Mouse (Mus musculus): ENCODE data around the gene Dact1. TPM values are rescaled to one million over a fixed set of nuclear protein-coding genes. Genes with fewer than 3 reads are reported as not detected.

Dact1 gene
- total RNA-seq, 2 experiments from 2014 or later = 9.6 to 12.3 TPM

DNA sequence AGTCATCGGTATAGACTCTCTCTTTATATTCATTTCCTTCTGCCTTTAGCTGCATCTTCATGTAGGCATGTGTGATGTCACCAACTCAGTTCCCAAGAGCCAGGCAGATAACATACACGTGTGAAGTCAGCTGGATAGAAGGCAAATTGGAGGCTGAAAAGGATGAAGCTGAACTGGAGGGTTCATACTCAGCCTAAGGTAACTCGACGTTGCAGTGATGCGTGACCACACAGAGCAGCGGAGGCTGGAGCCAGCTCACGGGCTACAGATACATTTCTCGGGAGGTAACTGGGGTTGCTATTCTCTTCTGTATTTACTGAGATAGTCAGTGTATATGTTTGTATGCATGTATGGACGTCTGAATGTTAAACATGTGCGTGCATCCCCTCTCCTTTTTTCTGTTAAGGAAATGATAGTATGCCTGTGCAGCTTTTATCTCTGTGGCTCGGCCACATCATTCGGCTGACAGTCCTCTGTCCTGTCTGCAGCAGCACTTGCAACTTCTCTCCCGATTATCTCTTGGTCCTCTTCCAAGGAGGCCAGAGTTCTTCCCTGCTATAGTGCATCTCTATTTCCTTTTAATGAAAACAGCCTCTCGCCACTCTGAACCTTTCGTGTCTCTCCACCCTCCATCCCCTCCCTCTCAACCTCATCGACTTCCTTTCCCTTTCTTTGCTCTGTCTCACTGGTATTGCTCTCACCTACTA is 29.6 kb downstream of the Dact1 start:
- TF ChIP-seq CTCF (IDR thresholded peaks at IDR 0.05) = no peak
- DNase-seq (ENCODE audit: extremely low spot score in 1 of 2, low spot score in 2 of 2) = no peak
- H3K27ac ChIP-seq = no peak overlapping the region
- no peak overlapping the region for H3K4me3 ChIP-seq
- intact Hi-C loops (cut with DNase I) = no loop called here

DNA sequence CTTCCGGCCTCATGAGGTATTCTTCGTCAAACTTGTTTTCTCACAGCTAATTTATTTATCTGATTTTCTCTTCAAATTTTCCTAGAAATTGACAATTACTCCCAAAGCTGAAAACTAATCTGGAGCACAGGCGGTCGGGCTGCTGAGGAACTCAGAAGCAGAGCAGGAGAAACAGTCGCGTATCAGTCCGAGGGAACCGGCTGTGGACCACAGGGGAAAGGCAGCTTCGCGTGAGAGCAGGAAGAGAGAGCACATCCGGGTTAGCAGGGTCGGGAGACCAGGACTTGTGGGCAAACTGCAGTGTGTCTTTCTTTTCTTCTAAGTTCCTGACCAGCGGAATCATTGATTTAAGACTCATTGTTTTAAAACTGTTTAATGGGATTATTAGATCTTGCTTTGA is 32.7 kb downstream of the Dact1 start:
- no peak for DNase-seq (ENCODE audit: extremely low spot score in 1 of 2, low spot score in 2 of 2)
- H3K27ac ChIP-seq = no peak overlapping the region
- intact Hi-C loops (cut with DNase I) = no loop called here
- peak overlapping the region; percentile 23; the same call in 1 of the 2 replicates for H3K4me3 ChIP-seq
- no peak for TF ChIP-seq CTCF (IDR thresholded peaks at IDR 0.05)

GRCm38 (mm10) chr12:71345471-71345870 is 35.8 kb downstream of the Dact1 start:
- DNase-seq (ENCODE audit: extremely low spot score in 1 of 2, low spot score in 2 of 2) = no peak
- Histone ChIP-seq H3K4me3 (no peak overlapping the region), H3K27ac (no peak overlapping the region)
- TF ChIP-seq CTCF (IDR thresholded peaks at IDR 0.05) = no peak
- intact Hi-C loops (cut with DNase I) = no loop called here

- H3K27ac ChIP-seq = no peak overlapping the region
- no peak for DNase-seq (ENCODE audit: extremely low spot score in 1 of 2, low spot score in 2 of 2)
- intact Hi-C loops (cut with DNase I) = no loop called here
- no peak overlapping the region for H3K4me3 ChIP-seq
- TF ChIP-seq CTCF (IDR thresholded peaks at IDR 0.05) = no peak
Observed at GRCm38 (mm10) chr12:71346071-71346470, 36.4 kb downstream of the Dact1 start.

DNA sequence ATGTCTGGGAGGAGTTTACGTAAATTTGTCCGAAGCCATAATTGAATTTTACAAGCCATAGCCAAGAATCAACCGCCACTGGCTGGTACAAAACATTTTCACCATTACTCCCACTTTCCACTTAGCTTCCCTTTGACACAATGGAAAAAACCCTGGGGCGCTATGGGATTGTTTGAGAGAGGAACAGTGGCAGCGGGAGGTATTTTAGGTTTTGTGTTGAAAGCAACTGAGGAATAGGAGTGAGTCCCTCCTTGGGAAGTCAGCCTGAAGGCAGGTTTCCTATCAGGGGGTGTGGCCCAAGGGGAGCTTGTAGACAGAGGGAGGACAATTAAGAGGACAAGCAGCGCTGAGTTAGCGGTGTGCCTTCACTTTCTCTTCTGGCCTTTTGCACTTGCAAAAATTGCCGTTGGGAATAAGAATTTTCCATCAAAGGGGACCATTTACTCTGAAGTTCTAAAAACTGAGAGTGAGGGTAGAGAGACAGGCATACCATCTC is 38.8 kb downstream of the Dact1 start:
- no peak overlapping the region for H3K27ac ChIP-seq
- intact Hi-C loops (cut with DNase I) = no loop called here
- DNase-seq (ENCODE audit: extremely low spot score in 1 of 2, low spot score in 2 of 2) = no peak
- no peak for TF ChIP-seq CTCF (IDR thresholded peaks at IDR 0.05)
- H3K4me3 ChIP-seq = no peak overlapping the region

DNA sequence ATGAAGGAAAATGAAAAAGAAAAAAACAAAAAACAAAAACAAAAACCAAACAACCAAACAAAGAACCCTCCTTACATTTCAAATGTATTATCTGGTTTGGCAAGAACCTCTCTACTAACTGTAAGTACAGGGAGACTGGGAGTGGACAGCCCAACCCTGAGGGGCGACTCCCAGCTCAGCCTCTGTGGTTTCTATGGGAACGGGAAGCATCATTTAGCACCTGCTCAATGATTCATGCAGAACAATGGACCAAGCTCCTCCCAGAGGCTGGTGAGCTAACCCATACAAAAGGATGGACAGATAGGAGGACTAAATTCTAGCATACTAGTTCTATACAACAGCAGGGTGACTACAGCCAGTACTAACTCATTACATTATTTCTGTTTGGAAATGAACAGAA is 40.4 kb downstream of the Dact1 start:
- no peak overlapping the region for H3K4me3 ChIP-seq
- TF ChIP-seq CTCF (IDR thresholded peaks at IDR 0.05) = no peak
- intact Hi-C loops (cut with DNase I) = no loop called here
- no peak for DNase-seq (ENCODE audit: extremely low spot score in 1 of 2, low spot score in 2 of 2)
- H3K27ac ChIP-seq = no peak overlapping the region

- Histone ChIP-seq H3K27ac (no peak overlapping the region), H3K4me3 (no peak overlapping the region)
- intact Hi-C loops (cut with DNase I) = no loop called here
- DNase-seq (ENCODE audit: extremely low spot score in 1 of 2, low spot score in 2 of 2) = no peak
- no peak for TF ChIP-seq CTCF (IDR thresholded peaks at IDR 0.05)
Observed at GRCm38 (mm10) chr12:71354656-71355055, 45.0 kb downstream of the Dact1 start.

DNA sequence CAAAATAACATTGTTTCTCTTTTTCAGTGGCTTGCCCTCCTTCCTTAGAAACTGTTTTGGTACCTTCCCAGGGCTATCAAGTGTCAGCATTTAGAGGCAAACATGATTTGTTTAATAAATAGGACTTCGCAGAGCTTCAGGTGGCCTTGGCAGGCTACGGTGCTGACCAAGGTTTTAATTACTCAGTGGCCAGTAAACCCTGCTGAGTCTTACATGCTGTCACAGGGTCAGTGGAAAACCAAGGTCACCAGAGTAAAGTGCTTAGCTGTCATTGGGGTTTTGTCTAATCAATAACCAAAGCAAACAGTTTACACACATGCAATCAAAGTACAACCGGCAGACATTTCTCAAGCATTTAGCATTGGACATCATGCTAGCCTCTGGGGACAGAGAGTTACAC is 45.4 kb downstream of the Dact1 start:
- H3K4me3 ChIP-seq = no peak overlapping the region
- intact Hi-C loops (cut with DNase I) = no loop called here
- no peak for TF ChIP-seq CTCF (IDR thresholded peaks at IDR 0.05)
- DNase-seq (ENCODE audit: extremely low spot score in 1 of 2, low spot score in 2 of 2) = no peak
- H3K27ac ChIP-seq = no peak overlapping the region

GRCm38 (mm10) chr12:71361616-71362015 is 51.9 kb downstream of the Dact1 start:
- Histone ChIP-seq H3K27ac (no peak overlapping the region), H3K4me3 (no peak overlapping the region)
- no peak for TF ChIP-seq CTCF (IDR thresholded peaks at IDR 0.05)
- no peak for DNase-seq (ENCODE audit: extremely low spot score in 1 of 2, low spot score in 2 of 2)
- intact Hi-C loops (cut with DNase I) = no loop called here

GRCm38 (mm10) chr12:71362425-71362824 is 52.7 kb downstream of the Dact1 start:
- Histone ChIP-seq H3K27ac (no peak overlapping the region), H3K4me3 (no peak overlapping the region)
- DNase-seq (ENCODE audit: extremely low spot score in 1 of 2, low spot score in 2 of 2) = no peak
- intact Hi-C loops (cut with DNase I) = no loop called here
- no peak for TF ChIP-seq CTCF (IDR thresholded peaks at IDR 0.05)

DNA sequence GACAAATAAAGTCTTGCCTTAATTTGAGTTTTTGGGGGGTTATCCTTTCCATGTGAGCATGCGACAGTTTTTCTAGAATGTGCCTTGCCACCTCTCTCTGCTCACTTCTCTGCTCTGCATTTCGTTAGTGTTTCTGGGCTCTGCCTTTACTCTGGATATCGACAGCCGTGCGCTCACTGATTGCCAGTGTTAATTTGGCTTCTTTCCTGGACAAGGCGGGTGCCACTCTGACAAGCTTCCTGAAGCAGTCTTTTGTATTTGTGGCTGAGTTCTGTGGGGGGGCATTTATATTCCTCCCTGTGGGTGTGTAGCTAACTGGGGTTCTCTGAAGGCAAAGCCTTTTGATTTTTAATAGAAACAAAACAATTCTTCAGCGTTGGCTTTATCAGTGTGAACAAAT is 54.4 kb downstream of the Dact1 start:
- intact Hi-C loops (cut with DNase I) = no loop called here
- no peak for TF ChIP-seq CTCF (IDR thresholded peaks at IDR 0.05)
- H3K4me3 ChIP-seq = no peak overlapping the region
- no peak overlapping the region for H3K27ac ChIP-seq
- no peak for DNase-seq (ENCODE audit: extremely low spot score in 1 of 2, low spot score in 2 of 2)

DNA sequence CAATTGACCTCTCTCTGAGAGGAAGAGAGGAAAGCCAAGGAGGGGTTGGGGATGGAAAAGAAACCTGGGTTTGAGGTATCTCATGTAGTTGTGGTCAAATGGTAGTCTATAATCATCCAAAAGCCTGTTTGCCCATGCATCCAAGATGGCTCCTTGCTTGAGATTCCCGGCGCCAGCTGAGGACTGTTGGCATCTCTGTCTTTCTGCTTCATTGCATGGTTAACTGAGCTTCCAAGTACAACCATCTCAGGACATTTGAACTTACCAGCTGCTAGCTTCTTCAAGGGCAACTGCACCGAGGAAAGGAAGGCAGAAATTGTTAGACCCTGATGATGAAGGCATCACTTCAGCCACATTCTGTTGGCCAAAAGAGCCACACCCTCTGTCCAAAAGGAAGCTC is 54.8 kb downstream of the Dact1 start:
- Histone ChIP-seq H3K4me3 (no peak overlapping the region), H3K27ac (no peak overlapping the region)
- intact Hi-C loops (cut with DNase I) = no loop called here
- no peak for DNase-seq (ENCODE audit: extremely low spot score in 1 of 2, low spot score in 2 of 2)
- TF ChIP-seq CTCF (IDR thresholded peaks at IDR 0.05) = no peak

DNA sequence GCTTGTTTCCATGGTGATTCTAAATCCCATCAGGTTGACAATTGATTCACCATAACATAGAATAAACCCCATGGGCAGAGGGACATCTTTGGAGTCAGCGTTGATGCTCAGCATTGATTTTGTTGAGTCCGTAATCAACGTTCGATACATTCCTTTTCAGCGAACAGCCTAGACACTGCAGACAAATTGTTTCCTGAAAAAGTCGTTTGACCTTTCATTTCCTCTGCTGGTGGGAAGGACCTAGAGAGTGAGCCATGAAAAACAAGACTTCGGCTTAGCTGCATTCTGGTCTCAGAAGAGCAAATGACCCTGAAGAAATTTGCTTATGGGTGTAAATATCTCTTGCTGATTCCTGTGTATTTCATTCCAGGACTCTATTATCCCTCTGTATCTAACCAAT is 55.5 kb downstream of the Dact1 start:
- no peak for TF ChIP-seq CTCF (IDR thresholded peaks at IDR 0.05)
- intact Hi-C loops (cut with DNase I) = no loop called here
- DNase-seq (ENCODE audit: extremely low spot score in 1 of 2, low spot score in 2 of 2) = no peak
- Histone ChIP-seq H3K27ac (no peak overlapping the region), H3K4me3 (no peak overlapping the region)

All from left cerebral cortex, adult 2 months (tissue).